Mouse (Mus musculus) MEL (cell line): ENCODE results near the gene Shtn1. TPM values are rescaled to one million over a fixed set of nuclear protein-coding genes. Genes with fewer than 3 reads are reported as not detected.

Experiments used
- DNase-seq: peaks from one replicate; pipeline ENCODE4 v3.0.0; 2011; ENCODE audit warnings: low read depth, low spot score
- H3K27ac ChIP-seq: 2 replicates; pipeline ENCODE4 v1.5.1; 2012; ENCODE audit warnings: low read depth, mild to moderate bottlenecking, control low read depth, low read length, moderate library complexity; ENCODE audit not compliant: control insufficient read depth
- H3K27me3 ChIP-seq, 2 experiments: fragments of 150-350 bp in 1 of 2; sonication (generic) in 1 of 2; 2 replicates each; pipeline ENCODE4 v1.6.1; 2012; ENCODE audit warnings: low read length in 2 of 2, mild to moderate bottlenecking in 2 of 2, improper control_type of control experiment in 1 of 2, moderate library complexity in 1 of 2; ENCODE audit not compliant: insufficient read depth in 2 of 2, control insufficient read depth in 1 of 2
- H3K36me3 ChIP-seq, 2 experiments: 2 replicates each; pipeline ENCODE4 v1.6.1; 2012 to 2014; ENCODE audit warnings: low read length in 2 of 2, improper control_type of control experiment in 1 of 2, inconsistent platforms in 1 of 2, mild to moderate bottlenecking in 1 of 2; ENCODE audit not compliant: insufficient read depth in 2 of 2, control insufficient read depth in 1 of 2
- H3K4me1 ChIP-seq, 2 experiments: fragments of 150-350 bp in 1 of 2; sonication (generic) in 1 of 2; 2 replicates each; pipeline ENCODE4 v1.6.1; 2012; ENCODE audit warnings: low read length in 2 of 2, improper control_type of control experiment in 1 of 2, mild to moderate bottlenecking in 1 of 2; ENCODE audit not compliant: insufficient read depth in 2 of 2, control insufficient read depth in 1 of 2
- H3K4me3 ChIP-seq, 2 experiments: fragments of 150-350 bp in 1 of 2; sonication (generic) in 1 of 2; 2 replicates each; pipeline ENCODE4 v1.5.1; 2012; ENCODE audit warnings: low read depth in 2 of 2, low read length in 2 of 2, mild to moderate bottlenecking in 2 of 2, moderate library complexity in 2 of 2, control low read depth in 1 of 2, improper control_type of control experiment in 1 of 2; ENCODE audit not compliant: control insufficient read depth in 1 of 2, insufficient read depth in 1 of 2
- H3K79me2 ChIP-seq: 2 replicates; pipeline ENCODE4 v1.6.1; 2012; ENCODE audit warnings: mild to moderate bottlenecking, low read length, moderate library complexity; ENCODE audit not compliant: control insufficient read depth, poor library complexity, insufficient read depth
- H3K9ac ChIP-seq: 2 replicates; pipeline ENCODE4 v1.6.1; 2012; ENCODE audit warnings: low read depth, mild to moderate bottlenecking, control low read depth, low read length, moderate library complexity; ENCODE audit not compliant: control insufficient read depth, poor library complexity, severe bottlenecking
- H3K9me3 ChIP-seq: fragments of 150-350 bp; sonication (generic); replicated peaks from 2 replicates; pipeline ENCODE4 v1.6.1; 2012; ENCODE audit warnings: mild to moderate bottlenecking, low read length, improper control_type of control experiment, moderate library complexity; ENCODE audit not compliant: insufficient read depth
- ELF1 ChIP-seq: IDR thresholded peaks from 2 replicates; pipeline ENCODE4 v1.6.1; 2014; ENCODE audit warnings: low read depth, mild to moderate bottlenecking, inconsistent platforms, low read length, improper control_type of control experiment, moderate library complexity
- EP300 ChIP-seq, 2 experiments: IDR thresholded peaks; 2 replicates each; pipeline ENCODE4 v1.6.1; 2011; ENCODE audit warnings: improper control_type of control experiment in 2 of 2, low read length in 2 of 2, low read depth in 1 of 2, mild to moderate bottlenecking in 1 of 2
- HCFC1 ChIP-seq: IDR thresholded peaks from 2 replicates; pipeline ENCODE4 v1.6.1; 2012; ENCODE audit warnings: low read depth, mild to moderate bottlenecking, inconsistent platforms, low read length, improper control_type of control experiment, moderate library complexity
- JUND ChIP-seq: IDR thresholded peaks from 2 replicates; pipeline ENCODE4 v1.6.1; 2011; ENCODE audit warnings: low read depth, mild to moderate bottlenecking, improper control_type of control experiment, low read length
- MAFK ChIP-seq: IDR thresholded peaks from 2 replicates; pipeline ENCODE4 v1.6.1; 2011; ENCODE audit warnings: low read depth, mild to moderate bottlenecking, low read length, improper control_type of control experiment, borderline replicate concordance
- MYC ChIP-seq: IDR thresholded peaks from 2 replicates; pipeline ENCODE4 v1.6.1; 2011; ENCODE audit warnings: low read depth, mild to moderate bottlenecking, low read length, improper control_type of control experiment, moderate library complexity
- NRF1 ChIP-seq: IDR thresholded peaks from 2 replicates; pipeline ENCODE4 v1.6.1; 2014; ENCODE audit warnings: low read depth, mild to moderate bottlenecking, inconsistent platforms, low read length, improper control_type of control experiment, moderate library complexity; ENCODE audit not compliant: poor library complexity, insufficient read depth, severe bottlenecking
- POLR2AphosphoS5 ChIP-seq: IDR thresholded peaks from 2 replicates; pipeline ENCODE4 v1.6.1; 2012; ENCODE audit warnings: low read depth, borderline replicate concordance, mild to moderate bottlenecking, inconsistent platforms, low read length, moderate library complexity, mixed read lengths
- RAD21 ChIP-seq: IDR thresholded peaks from 2 replicates; pipeline ENCODE4 v1.6.1; 2011; ENCODE audit warnings: mild to moderate bottlenecking, low read depth, low read length, improper control_type of control experiment
- TBP ChIP-seq: IDR thresholded peaks from 2 replicates; pipeline ENCODE4 v1.8.0; 2011; ENCODE audit warnings: low read depth, low read length, improper control_type of control experiment
- TCF12 ChIP-seq: IDR thresholded peaks from 2 replicates; pipeline ENCODE4 v1.6.1; 2014; ENCODE audit warnings: low read depth, mild to moderate bottlenecking, inconsistent platforms, low read length, improper control_type of control experiment, moderate library complexity
- UBTF ChIP-seq: IDR thresholded peaks from 2 replicates; pipeline ENCODE4 v1.6.1; 2012; ENCODE audit warnings: low read depth, mild to moderate bottlenecking, inconsistent platforms, low read length, improper control_type of control experiment, moderate library complexity, borderline replicate concordance; ENCODE audit not compliant: insufficient read depth
- USF2 ChIP-seq, 2 experiments: IDR thresholded peaks; 2 replicates each; pipeline ENCODE4 v1.6.1; 2011 to 2012; ENCODE audit warnings: improper control_type of control experiment in 2 of 2, low read length in 2 of 2, borderline replicate concordance in 1 of 2, inconsistent platforms in 1 of 2, low read depth in 1 of 2, mild to moderate bottlenecking in 1 of 2; ENCODE audit not compliant: insufficient read depth in 1 of 2
- ZC3H11A ChIP-seq: IDR thresholded peaks from 2 replicates; pipeline ENCODE4 v1.6.1; 2012; ENCODE audit warnings: low read depth, mild to moderate bottlenecking, inconsistent platforms, low read length, improper control_type of control experiment
- polyA plus RNA-seq, 2 experiments: library from polyadenylated mRNA; stranded (reverse) in 1 of 2; unstranded in 1 of 2; fragments of >175 nt in 1 of 2; fragments of >200 nt in 1 of 2; gene quantifications; 2 replicates each; pipeline versions ENCODE4 v1.2.1 to v1.2.4; 2012; ENCODE audit warnings: low replicate concordance in 2 of 2, low read depth in 1 of 2; ENCODE audit not compliant: insufficient read length in 2 of 2, insufficient read depth in 1 of 2, missing spikeins in 1 of 2
- total RNA-seq: library from RNA; depleted of rRNA; stranded (reverse); fragments of 300-350 nt; gene quantifications from 2 replicates; pipeline ENCODE4 v1.2.3, GENCODE M21; 2012

Shtn1 gene
- total and polyA plus RNA-seq, 3 experiments = 0.17 TPM; not detected in 2

GRCm38 (mm10) chr19:59057366-59057765, 18.5 kb downstream of the Shtn1 start:
- no peak overlapping the region for H3K9ac ChIP-seq
- H3K4me3 ChIP-seq = no peak overlapping the region
- H3K9me3 ChIP-seq = no peaks in the 10 kb centered on the region
- no peaks in the 10 kb centered on the region for H3K4me1 ChIP-seq
- TF ChIP-seq EP300 (IDR thresholded peaks at IDR 0.05; ENCODE audit: low read depth in 1 of 2, low read length in 2 of 2) (no peak), UBTF (no peak), NRF1 (no peak), MYC (no peak), TBP (no peak), ELF1 (no peak), USF2 (IDR thresholded peaks at IDR 0.05; ENCODE audit: borderline replicate concordance in 1 of 2, insufficient read depth in 1 of 2, low read depth in 1 of 2, low read length in 2 of 2) (no peak), ZC3H11A (no peak), POLR2AphosphoS5 (no peak), HCFC1 (no peak), MAFK (no peak)
- H3K79me2 ChIP-seq = no peaks in the 10 kb centered on the region
- DNase-seq = no peak
- H3K27me3 ChIP-seq = no peaks in the 10 kb centered on the region
- no peak overlapping the region for H3K27ac ChIP-seq
- H3K36me3 ChIP-seq = no peaks in the 10 kb centered on the region

DNA sequence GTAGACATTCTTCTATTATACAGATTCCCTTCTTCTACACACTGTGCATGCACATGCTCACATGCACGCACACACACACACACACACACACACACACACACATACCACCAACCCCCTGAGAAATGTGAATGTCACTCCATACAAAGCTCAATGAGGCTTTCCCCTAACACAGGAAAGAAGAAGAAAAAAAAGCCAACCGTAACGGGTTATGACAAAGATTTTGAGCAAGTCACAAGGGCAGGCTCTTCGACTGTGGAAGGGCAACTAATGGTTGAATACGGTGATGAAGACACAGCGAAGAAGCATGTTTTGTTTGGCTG, 21.3 kb downstream of the Shtn1 start:
- H3K9ac ChIP-seq = no peak overlapping the region
- no peak overlapping the region for H3K27ac ChIP-seq
- no peaks in the 10 kb centered on the region for H3K4me1 ChIP-seq
- TF ChIP-seq NRF1 = no peak
- no peak for TF ChIP-seq TCF12
- no peak for TF ChIP-seq RAD21
- no peak for TF ChIP-seq JUND
- DNase-seq = no peak
- H3K9me3 ChIP-seq = no peaks in the 10 kb centered on the region
- no peaks in the 10 kb centered on the region for H3K36me3 ChIP-seq
- H3K79me2 ChIP-seq = no peaks in the 10 kb centered on the region
- H3K4me3 ChIP-seq = no peak overlapping the region
- H3K27me3 ChIP-seq = no peaks in the 10 kb centered on the region
